Mouse (Mus musculus): ENCODE measurements at regions not wholly inside any gene's neighbourhood (a gene's known extent, or its start where the extent isn't known, plus 50 kb on each side); places are given as distances from the start of the nearest gene placed in this dataset.

DNA sequence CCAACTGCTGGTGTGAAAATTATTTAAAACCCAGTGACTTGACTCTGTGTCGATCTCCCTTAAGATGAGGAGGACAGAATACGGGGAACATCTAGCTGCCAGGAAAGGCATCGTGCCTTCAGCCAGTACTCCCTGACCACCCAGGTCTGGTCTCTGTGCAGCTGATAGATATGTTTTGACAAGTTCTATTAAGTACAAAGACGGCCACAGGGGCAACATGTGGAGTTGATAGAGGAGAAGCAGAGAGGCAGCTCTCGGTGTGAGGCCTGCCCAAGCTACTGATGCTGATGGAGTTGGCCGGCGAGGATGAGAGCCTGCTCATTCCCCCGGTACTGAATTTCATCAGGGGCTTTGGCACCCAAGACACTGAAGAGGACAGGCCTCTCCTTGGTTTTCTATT, 154.1 kb upstream of the 3110018I06Rik start:
- no peaks in the 10 kb centered on the region for H3K27me3 ChIP-seq (ENCODE audit: control insufficient read depth in 1 of 2, insufficient read depth in 2 of 2, low read length in 2 of 2)
- H3K36me3 ChIP-seq (ENCODE audit: control insufficient read depth in 1 of 2, insufficient read depth in 2 of 2, low read length in 2 of 2) = no peaks in the 10 kb centered on the region
- no peak for TF ChIP-seq ZKSCAN1 (IDR thresholded peaks at IDR 0.05; ENCODE audit: low read depth, low read length)
- TF ChIP-seq MYC (IDR thresholded peaks at IDR 0.05; ENCODE audit: low read depth, low read length) = no peak
- TF ChIP-seq KAT2A (conservative IDR thresholded peaks at IDR 0.05; ENCODE audit: low read depth, low read length) = no peak
- TF ChIP-seq CHD2 (IDR thresholded peaks at IDR 0.05; ENCODE audit: low read length) = no peak
- TF ChIP-seq TAL1 (IDR thresholded peaks at IDR 0.05; ENCODE audit: low read length) = no peak
- no peak for TF ChIP-seq HCFC1 (IDR thresholded peaks at IDR 0.05; ENCODE audit: low read depth, low read length)
- TF ChIP-seq NELFE (IDR thresholded peaks at IDR 0.05; ENCODE audit: low read depth, low read length) = no peak
- no peak for TF ChIP-seq GABPA (IDR thresholded peaks at IDR 0.05; ENCODE audit: low read depth, low read length)
- no peak for TF ChIP-seq UBTF (IDR thresholded peaks at IDR 0.05; ENCODE audit: borderline replicate concordance, insufficient read depth, low read depth, low read length)
- TF ChIP-seq ZC3H11A (IDR thresholded peaks at IDR 0.05; ENCODE audit: low read depth, low read length) = no peak
- no peak for TF ChIP-seq BHLHE40 (IDR thresholded peaks at IDR 0.05; ENCODE audit: borderline replicate concordance, low read depth, low read length)
- H3K27ac ChIP-seq (ENCODE audit: control insufficient read depth, low read depth, low read length) = no peak overlapping the region
- no peak overlapping the region for H3K4me3 ChIP-seq (ENCODE audit: control insufficient read depth in 1 of 2, insufficient read depth in 1 of 2, low read depth in 2 of 2, low read length in 2 of 2)
- no peak for DNase-seq (ENCODE audit: low read depth, low spot score)
- no peaks in the 10 kb centered on the region for H3K79me2 ChIP-seq (ENCODE audit: control insufficient read depth, insufficient read depth, low read length, poor library complexity)
- no peak overlapping the region for H3K9ac ChIP-seq (ENCODE audit: control insufficient read depth, low read depth, low read length, poor library complexity, severe bottlenecking)
- H3K9me3 ChIP-seq (replicated peaks; ENCODE audit: insufficient read depth, low read length) = no peaks in the 10 kb centered on the region
- no peaks in the 10 kb centered on the region for H3K4me1 ChIP-seq (ENCODE audit: control insufficient read depth in 1 of 2, insufficient read depth in 2 of 2, low read length in 2 of 2)

DNA sequence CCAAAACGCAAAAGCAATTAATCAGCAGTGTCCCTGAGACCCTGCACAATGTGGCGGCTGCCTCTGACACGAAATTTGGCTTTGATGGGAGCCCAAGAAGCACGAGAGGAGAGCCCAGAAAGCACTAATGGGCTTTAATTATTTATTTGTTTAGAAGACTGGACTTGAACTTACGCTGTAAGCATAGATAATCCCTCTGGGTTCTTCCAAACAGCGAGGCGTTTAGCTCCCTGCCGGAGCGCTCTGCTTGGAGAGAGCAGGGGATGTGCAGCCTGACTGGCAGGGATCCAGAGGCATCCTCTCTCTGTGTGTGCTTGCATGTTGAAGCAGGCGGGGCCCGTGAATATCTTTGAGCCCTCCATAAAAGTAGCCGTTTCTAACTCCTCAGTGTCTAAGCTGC, 153.3 kb upstream of the 3110018I06Rik start:
- H3K4me3 ChIP-seq (ENCODE audit: control insufficient read depth in 1 of 2, insufficient read depth in 1 of 2, low read depth in 2 of 2, low read length in 2 of 2) = no peak overlapping the region
- no peaks in the 10 kb centered on the region for H3K4me1 ChIP-seq (ENCODE audit: control insufficient read depth in 1 of 2, insufficient read depth in 2 of 2, low read length in 2 of 2)
- TF ChIP-seq ELF1 (IDR thresholded peaks at IDR 0.05; ENCODE audit: low read depth, low read length) = no peak
- TF ChIP-seq E2F4 (IDR thresholded peaks at IDR 0.05; ENCODE audit: borderline replicate concordance, low read depth, low read length) = no peak
- no peak for TF ChIP-seq BHLHE40 (IDR thresholded peaks at IDR 0.05; ENCODE audit: borderline replicate concordance, low read depth, low read length)
- TF ChIP-seq ZC3H11A (IDR thresholded peaks at IDR 0.05; ENCODE audit: low read depth, low read length) = no peak
- TF ChIP-seq RCOR1 (IDR thresholded peaks at IDR 0.05; ENCODE audit: low read depth, low read length) = no peak
- no peak for TF ChIP-seq SMC3 (IDR thresholded peaks at IDR 0.05; ENCODE audit: low read depth, low read length)
- no peak for TF ChIP-seq ETS1 (IDR thresholded peaks at IDR 0.05; ENCODE audit: low read depth, low read length)
- no peak for TF ChIP-seq TAL1 (IDR thresholded peaks at IDR 0.05; ENCODE audit: low read length)
- no peak for TF ChIP-seq ZMIZ1 (IDR thresholded peaks at IDR 0.05; ENCODE audit: low read depth, low read length)
- TF ChIP-seq USF1 (IDR thresholded peaks at IDR 0.05; ENCODE audit: low read depth, low read length) = no peak
- TF ChIP-seq POLR2A (IDR thresholded peaks at IDR 0.05; ENCODE audit: control insufficient read depth in 1 of 2, insufficient read depth in 1 of 2, low read depth in 1 of 2, low read length in 2 of 2, poor library complexity in 1 of 2) = no peak
- H3K9ac ChIP-seq (ENCODE audit: control insufficient read depth, low read depth, low read length, poor library complexity, severe bottlenecking) = no peak overlapping the region
- DNase-seq (ENCODE audit: low read depth, low spot score) = no peak
- H3K27me3 ChIP-seq (ENCODE audit: control insufficient read depth in 1 of 2, insufficient read depth in 2 of 2, low read length in 2 of 2) = no peaks in the 10 kb centered on the region
- H3K27ac ChIP-seq (ENCODE audit: control insufficient read depth, low read depth, low read length) = no peak overlapping the region
- H3K9me3 ChIP-seq (replicated peaks; ENCODE audit: insufficient read depth, low read length) = no peaks in the 10 kb centered on the region
- H3K79me2 ChIP-seq (ENCODE audit: control insufficient read depth, insufficient read depth, low read length, poor library complexity) = no peaks in the 10 kb centered on the region
- no peaks in the 10 kb centered on the region for H3K36me3 ChIP-seq (ENCODE audit: control insufficient read depth in 1 of 2, insufficient read depth in 2 of 2, low read length in 2 of 2)
